Mouse (Mus musculus) kidney, adult 2 months (tissue): Measurements from ENCODE around the gene Egfr.

Source experiments
- CTCF ChIP-seq: fragments of 200-500 bp; conservative IDR thresholded peaks from 2 replicates; pipeline ENCODE4 v1.5.1; 2011; ENCODE audit warnings: low read depth, mild to moderate bottlenecking, control low read depth, low read length, moderate library complexity, mixed read lengths; ENCODE audit not compliant: insufficient read depth, insufficient read length
- POLR2A ChIP-seq: fragments of 200-500 bp; IDR thresholded peaks from one replicate; pipeline ENCODE4 v1.6.1; 2011; ENCODE audit warnings: low read depth, low read length, control low read depth

GRCm38 (mm10) chr11:16783926-16784659 is 32.1 kb downstream of the Egfr start:
- TF ChIP-seq POLR2A = no peak
- no peak for TF ChIP-seq CTCF
